Mouse (Mus musculus) adrenal gland, adult 2 months (tissue): ENCODE measurements around the gene Mfsd11. TPM values are rescaled to one million over a fixed set of nuclear protein-coding genes. Genes with fewer than 3 reads are reported as not detected.
"Not testable (repeated sequence)": the region's sequence is repeated elsewhere in the genome, so short reads cannot be mapped to it uniquely, and the experiment has no call there.

Source experiments
- DNase-seq: peaks from one replicate; pipeline ENCODE4 v3.0.0; 2021
- polyA plus RNA-seq: library from polyadenylated mRNA; depleted of rRNA; stranded (reverse); fragments of >200 nt; gene quantifications from 2 replicates; pipeline ENCODE4 v1.2.3, GENCODE M21; 2012
- total RNA-seq, 2 experiments: library from RNA; stranded (reverse); gene quantifications; 2 replicates each; pipeline ENCODE4 v1.2.3; 2021

The Mfsd11 gene
- total and polyA plus RNA-seq, 3 experiments = 31.3 to 48.1 (median 43.6) TPM

DNA sequence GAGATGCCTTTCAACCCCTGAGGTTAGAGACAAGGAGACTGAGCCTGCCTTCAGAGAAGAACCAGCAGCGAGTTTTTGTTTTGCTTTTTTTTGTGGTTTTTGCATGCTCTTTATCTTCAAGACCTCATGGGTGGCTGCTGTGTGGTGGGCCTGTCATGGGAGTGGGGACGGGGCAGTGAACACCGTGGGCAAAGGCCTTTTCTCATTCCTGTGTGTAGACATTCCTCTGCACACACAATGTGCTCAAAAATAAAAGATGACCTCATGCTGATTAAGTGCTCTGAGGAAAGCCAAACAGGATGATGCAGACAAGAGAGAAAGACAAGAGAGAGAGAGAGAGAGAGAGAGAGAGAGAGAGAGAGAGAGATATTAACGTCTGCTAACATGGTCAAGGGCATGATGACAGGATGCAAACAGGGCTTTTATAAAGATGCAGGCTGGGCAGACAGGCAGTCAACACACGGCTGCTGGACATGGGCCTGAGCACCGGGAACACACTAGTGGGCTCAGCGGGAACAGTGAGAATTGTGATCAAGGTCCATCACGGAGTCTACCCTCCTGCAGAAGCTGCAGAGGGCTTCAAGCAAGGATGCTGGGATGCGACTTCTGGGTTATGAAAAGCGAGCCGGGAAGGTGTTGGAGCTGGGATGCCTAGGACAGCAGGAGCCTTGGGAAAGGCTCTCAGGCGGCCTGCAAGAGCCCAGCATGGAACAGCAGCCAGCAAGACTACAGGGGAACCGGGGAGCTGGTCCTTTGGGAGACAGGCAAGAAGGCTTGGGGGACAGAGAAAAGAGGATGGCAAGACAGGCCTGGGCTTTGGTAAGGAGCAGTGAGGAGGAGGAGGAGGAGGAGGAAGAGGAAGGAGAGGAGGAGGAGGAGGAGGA lies 30.9 kb upstream of the Mfsd11 start:
- DNase-seq = no peak

DNA sequence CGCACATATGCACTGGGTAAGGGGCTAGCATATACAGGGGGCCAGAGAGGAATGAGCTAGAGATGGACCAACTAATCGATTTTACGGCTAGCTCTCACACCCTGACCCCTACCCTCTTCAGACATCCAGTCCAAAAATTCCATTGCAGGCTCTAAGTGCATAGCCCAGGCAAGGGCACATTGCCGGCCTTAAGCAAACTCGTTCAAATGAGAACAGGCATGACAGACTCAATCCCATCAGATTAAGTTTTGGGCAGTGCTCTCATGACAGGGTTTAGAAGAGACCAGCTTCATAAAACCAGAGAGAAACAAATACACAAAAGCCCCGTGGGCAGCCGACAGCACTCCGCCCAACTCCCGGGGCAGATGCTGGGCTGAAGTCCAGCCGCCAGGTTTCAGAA lies 30.0 kb upstream of the Mfsd11 start:
- DNase-seq = no peak

DNA sequence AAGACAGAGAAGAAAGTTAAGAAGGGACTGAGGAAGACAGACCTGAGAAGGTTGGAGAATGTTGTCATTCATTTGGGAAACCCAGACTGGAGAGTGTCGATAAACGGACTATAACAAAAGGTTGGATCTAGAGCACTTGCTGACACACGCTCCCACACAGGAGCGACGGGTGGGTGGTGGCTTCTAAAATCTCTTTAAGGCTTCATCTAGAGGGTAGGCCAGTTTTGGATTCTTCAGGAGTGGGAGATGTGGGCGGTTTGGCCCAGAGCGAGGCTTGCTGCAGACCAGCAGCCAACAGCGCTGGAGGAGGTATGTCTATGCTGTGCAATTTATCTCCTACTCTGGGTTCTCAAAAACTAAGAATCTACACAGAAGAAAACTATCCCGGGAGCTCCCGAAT lies 29.6 kb upstream of the Mfsd11 start:
- no peak for DNase-seq

DNA sequence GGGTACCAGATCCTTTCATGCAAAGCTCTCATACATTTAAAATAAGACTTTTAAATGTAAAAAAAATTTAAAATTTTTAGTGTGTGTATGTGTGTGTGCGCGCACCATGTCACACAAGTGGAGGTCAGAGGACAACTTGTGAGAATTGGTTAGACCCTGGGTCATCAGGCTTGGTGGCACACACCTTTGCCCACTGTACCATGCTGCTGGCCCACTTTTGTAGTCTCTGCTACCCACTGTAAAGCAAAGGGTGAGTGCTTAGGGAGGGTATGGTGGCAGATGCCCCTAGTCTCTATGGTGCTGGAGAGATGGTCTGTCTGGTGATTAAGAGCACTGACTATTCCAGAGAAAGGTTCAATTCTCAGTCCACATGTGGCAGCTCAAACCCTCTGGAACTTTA lies 29.0 kb upstream of the Mfsd11 start:
- no peak for DNase-seq

DNA sequence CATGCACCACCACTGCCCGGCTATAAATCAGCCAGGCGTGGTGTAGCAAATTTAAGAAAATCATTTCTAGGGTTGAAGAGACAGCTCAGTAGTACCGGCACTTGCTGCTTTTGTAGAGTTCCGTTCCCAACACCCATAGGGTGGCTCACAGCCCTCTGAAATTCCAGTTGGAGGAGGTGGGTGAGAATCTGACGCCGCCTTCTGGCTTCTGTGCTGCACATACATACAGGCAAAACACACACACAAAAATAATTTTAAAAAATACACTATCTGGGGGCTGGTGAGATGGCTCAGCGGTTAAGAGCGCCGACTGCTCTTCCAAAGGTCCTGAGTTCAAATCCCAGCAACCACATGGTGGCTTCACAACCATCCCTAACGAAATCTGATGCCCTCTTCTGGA lies 28.4 kb upstream of the Mfsd11 start:
- DNase-seq = not testable (repeated sequence)

DNA sequence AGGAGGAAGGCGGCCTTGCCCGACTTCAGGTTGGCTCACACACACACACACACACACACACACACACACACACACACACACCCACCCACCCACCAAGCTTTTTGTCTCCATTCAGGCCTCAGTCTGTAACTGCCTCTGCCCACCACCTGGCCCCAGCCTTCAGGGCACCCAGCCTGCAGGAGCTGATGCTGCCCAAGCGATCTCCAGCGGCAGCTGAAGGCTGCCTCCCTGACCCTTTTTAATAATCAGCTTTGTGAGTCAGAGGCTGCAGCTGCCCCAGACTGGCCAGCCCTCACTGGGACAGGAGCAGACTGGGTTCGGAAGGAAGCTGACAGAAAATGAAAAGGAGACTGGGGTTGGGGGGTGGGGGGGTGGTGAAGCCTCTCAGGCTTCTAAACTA lies 27.0 kb upstream of the Mfsd11 start:
- DNase-seq = peak; percentile 76

DNA sequence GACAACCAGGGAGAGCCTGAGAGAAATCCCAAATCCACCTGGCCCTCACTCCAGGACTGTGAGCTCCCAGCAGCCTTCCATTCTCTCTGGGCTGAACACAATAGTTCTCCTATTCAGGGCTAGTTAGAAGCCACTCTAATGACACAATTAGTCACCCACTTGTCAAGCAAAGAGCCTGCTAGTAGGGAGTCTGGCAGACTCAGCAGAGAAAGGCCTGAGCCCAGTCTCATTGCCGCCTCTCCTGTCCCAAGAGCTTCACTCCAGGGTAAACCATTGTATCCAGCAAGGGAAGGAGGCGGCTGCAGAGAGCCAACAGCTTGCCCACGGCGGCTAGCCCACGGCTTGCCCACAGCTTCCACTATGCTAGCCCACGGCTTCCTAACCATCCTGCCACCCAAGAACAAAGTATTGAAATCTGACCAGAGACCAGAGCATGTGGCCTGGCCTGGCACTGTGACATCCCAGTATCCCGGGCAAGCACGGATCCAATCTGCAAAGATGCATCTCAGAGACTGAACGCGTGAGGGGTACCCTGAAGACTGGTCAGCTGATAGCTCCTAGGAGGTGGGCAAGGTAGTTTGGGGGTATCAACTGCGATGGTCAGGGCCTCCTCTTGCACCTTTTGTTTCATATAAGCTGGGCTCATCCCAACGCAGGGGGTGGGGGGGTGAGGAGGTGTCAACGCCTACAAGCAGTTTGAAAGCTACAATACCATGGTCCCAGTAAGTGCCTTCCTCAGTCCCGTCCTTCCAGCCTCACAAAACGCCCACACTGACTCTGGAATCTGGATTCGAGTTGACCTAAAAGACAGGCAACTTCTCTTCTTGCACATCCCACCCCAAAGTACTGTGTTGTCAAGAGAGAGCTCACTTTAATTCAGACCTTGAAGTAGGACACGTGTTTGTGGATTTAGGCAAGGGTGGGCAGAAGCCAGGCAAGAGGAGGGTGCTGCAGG lies 25.4 kb upstream of the Mfsd11 start:
- no peak for DNase-seq

DNA sequence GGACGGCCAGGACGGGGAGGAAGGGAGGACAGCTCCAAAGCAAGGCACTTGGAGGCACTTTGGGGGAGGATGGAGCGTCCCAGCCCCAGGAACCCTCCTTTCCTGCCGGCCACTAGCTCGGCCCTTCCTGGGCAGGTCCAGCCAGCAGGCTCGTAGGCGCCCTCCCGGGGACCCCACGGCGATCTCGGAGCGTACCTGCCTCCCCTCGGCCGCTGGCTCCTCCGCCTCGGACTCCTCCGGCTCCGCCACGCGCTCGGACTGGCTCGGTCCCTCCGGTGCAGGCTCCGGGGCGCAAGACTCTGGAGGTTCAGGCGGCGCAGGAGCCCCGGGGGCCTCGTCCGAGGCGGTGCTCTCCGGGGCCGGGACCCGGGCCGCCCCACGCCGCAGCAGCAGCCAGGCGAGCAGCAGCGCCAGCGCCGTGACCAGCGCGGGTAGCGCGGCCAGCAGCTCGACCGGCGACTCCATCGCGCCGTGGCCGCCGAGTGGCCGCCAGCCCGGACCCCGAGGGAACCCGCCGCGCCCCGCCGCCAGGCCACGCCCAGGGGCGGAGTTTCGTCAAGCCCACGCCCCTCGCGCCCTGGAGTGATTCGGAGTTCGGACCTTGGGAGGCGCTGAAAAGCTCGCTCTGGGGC lies 24.6 kb upstream of the Mfsd11 start, which contains the start of gene Mxra7:
Gene Mxra7 (minus strand): TSS at position 513 of the 632 bp plus-strand sequence.
- DNase-seq = peak; percentile 91

DNA sequence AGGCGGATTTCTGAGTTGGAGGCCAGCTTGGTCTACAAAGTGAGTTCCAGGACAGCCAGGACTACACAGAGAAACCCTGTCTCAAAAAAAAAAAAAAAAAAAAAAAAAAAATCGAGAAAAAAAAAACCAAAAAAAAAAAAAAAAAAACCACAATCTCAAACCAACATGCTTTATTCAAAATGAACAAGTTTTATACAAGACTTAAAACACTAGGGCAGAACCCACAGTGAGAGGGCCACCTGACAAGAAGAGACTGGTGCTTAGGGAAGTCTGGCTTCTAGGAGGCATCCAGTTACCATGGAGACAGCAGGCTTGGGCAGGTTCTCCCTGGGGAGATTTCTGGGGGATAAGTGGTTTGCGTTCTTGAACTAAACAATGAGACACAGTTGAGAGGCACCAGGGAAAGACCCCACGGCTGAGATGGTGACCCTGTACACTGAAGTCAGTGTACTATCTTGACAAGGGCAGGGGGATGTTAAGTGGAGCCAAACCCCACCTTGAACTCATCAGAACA lies 20.0 kb upstream of the Mfsd11 start:
- DNase-seq = no peak

DNA sequence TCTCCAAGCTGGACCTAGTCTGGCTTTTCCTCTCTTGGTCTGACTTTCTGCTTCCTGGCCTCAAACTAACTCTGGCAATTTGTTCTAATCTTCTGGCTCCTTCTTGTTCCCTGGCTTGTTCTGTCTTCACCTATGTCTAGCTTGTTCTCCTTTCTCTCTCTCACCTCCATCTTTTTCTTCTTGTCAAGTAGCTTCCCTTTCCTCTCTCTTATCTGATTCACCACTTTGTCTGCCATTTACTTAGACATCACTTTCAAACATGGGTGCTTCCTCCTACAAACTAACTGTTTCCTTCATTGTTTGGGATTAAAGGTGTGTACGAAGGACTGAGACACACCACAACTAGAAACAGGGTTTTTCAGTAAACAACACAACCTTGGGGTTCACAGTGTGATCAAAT lies 17.3 kb upstream of the Mfsd11 start:
- no peak for DNase-seq

DNA sequence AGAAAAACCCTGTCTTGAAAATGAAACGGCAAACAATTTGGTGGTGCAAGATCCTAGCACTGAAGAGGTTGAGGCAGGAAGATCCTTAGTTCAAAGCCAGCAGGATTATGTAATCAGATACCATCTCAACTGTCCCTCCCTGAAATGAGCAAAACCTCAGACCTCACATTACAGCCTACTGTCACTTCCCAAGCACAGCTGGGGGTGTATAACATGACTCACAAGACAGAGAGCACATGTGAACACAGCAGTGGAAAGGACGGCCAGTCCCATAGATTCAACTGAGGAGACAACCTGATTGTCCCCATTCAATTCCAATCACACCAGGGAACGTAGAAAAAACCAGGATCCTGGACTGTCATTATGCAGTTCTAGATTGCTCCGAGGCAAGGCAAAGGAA lies 16.0 kb upstream of the Mfsd11 start:
- no peak for DNase-seq

DNA sequence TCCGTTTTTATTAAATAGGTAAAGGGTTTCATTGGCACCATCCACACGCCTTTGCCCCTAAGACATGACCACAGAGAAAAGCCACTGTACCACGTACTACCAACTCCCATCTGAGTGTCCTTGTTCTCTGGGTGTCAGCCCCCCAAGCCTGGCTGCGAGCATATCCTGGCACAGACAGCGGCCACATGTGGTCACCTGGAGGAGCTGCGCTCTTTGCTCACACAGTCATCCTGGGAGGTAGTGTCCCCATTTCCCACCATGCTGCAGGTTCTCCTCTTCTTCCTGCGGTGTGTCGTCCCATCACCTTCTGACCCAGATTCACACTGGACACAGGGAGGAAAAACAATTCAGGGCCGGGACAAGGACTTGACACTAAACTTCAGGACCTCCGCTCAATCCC lies 14.8 kb upstream of the Mfsd11 start:
- DNase-seq = no peak

DNA sequence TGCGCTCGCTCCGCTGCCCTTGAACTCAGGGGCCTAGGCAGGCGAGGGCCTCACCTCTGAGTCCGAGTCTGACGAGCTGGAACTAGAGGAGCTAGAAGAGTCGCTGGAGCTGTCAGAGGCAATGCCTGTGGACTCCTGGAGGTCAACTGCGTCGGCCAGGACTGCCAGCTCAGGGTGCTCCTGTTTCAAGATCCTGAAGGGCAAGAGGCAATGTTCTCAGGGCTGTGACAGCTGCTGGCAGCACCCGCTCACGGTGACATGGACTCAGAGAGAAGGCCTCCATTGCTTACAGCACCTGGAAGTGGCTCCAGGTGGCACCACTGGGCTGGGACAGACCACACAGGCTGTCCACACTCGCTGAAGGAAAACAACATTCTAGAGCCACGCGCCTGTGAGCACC lies 13.3 kb upstream of the Mfsd11 start:
- DNase-seq = no peak

DNA sequence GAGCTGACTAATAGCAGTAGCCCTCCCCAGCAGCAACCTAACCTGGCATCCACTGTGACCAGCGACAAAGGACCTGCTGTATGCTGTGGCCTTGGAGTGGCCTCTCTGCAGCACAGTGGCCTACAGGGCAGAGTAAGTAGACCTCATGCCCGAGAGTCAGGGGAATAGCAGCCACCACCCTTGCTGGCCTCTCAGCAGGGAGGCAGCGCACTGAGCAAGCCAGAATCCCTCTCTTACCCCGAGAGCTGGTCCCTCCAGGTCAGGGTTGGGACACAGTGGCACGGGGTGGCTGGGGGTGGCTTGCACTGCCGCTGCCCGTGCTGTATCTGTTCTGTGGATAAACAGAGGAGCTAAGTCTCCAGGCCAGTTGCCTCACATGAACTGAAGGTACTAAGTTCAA lies 12.6 kb upstream of the Mfsd11 start:
- DNase-seq = no peak

DNA sequence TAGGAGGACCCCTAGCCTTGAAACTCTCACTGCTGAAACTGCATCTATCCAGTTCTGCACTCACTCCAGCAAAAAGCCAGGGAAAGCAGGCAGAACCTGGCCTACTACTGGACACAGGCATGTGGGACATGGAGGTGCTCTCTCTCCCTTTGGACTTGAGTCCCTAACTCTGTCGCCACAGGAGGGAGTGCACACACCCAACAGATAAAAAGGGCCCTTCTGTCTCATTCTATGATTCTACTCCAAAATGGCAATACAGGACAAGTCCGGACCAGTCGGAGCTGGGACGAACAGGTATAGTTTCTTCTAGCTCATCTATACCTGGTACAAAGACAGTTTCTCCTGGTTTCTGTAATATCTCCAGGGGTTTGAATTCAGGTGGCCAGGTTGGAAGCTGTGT lies 11.5 kb upstream of the Mfsd11 start:
- no peak for DNase-seq

DNA sequence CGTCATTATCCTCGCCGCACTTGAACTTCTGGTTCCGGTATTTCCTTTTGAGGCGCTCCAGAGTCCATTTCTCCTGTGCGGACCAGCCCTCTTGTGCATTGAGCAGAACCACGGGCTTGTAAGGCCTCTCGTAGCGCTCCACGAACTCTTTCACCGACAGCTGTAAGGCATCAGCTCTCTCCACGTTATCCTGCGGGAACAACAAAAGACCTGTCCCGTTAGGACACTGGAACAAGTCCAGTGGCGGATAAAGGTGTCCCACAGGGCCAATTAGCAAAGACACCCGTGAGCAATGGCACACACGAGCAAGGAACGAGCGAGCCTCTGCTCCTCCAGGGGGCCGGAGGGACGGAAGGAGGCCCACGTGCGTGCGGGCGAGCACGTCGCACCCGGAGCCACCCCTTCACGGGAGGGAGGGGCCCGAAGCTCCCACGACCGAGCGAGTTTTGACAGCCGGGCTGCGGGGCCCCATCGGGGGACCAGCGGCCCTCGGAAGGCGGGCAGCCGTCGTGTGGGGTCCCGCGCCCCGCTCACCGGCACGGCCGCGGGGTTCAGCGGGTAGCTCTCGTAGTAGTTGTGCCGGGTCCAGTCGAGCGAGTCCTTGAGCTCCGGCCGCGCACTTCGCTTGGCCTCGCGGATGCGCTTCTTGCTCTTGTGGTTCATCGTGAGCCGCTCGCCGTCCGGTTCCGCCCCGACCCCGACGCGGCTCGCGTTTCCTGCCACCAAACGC lies 9.5 kb upstream of the Mfsd11 start:
- DNase-seq = peak; percentile 88

DNA sequence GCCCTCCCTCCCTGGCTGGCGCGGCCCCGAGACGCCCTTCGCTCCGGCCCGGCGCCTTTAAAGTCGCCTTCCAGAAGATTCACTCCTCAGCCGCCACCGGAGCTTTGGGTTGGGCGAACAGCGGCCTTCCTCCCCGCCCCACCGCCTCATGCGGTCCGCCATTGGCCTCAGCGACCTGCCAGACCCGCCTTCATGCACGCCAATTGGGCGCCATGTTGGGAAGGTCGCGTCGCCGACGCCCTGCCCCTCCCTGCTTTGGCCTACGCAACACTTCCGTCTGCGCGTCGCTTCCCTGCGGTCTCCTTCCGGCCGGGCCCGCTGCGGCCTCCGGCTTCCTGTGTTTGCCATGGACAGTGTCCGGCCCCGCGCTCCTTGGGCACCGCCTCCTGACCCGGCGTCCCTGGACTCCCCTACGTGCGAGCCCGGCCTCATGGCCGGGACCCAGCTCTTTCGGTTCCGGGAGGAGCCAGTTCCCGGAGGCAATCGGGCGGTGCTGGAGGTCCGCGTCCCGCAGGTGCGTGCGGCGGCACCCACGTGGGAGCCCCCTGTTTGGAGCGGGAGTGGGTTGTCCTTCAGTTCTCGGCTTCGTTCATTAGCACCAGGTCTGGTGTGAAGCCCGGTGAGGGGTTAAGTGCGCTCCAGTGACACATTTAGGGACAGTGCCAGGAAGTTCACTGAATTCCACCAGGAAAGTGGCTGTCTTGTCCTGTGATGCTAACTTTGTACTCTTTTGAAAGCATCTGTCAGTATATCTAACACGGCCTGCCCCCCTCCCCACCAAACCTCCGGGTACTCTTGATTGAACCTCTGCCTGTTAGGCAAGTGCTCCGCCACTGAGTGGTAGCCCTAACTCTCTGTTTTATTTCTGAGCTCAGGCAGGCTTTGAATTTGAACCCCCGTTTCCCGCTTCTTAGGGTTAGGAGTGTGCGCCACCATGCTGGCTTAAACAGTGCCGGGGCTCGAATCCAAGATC lies 8.7 kb upstream of the Mfsd11 start, which contains the start of the genes Mettl23 and Jmjd6:
Gene Mettl23 (plus strand): TSS at position 18 of the 973 bp plus-strand sequence.
Gene Jmjd6 (minus strand): TSS at position 189 of the 973 bp plus-strand sequence.
- peak; percentile 99 for DNase-seq

DNA sequence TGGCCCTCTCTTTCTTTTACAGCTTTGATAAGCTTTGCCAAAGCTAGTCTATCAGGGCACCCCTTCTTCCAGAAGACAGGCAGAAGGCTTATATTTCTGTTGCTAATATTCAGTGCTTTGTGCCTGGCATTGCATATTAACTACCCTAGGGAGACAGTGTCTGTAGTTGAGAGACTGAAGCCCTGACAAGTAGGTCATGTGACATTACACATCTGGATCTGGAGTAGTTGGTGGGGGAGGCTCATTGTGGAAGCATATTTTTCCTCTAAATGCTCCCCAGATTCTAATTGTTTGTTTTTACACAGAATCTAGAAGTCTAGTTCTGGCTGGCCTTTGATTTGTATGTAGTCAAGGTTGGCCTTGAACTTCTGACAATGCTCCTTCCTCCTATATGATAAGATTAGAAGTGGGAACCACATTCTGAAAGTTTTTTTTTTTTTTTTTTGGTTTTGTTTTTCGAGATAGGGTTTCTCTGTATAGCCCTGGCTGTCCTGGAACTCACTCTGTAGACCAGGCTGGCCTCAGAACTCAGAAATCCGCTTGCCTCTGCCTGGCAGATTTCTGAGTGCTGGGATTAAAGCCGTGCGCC lies 5.6 kb upstream of the Mfsd11 start:
- DNase-seq = no peak
